Mouse (Mus musculus) intestine, embryonic 14.5 days (tissue): ENCODE measurements around the gene Pm20d1. TPM values are rescaled to one million over a fixed set of nuclear protein-coding genes. Genes with fewer than 3 reads are reported as not detected.

Source experiments
- ATAC-seq: fragments of 200-750 bp; cut with Nextera tagmentation; replicated peaks from 2 replicates; pipeline ENCODE4 v1.8.0; 2017; ENCODE audit warnings: low read depth, moderate number of reproducible peaks, moderate TSS enrichment, moderate library complexity; ENCODE audit not compliant: low FRiP score, low TSS enrichment
- DNase-seq: peaks from one replicate; pipeline ENCODE4 v3.0.0-alpha.2; 2018; ENCODE audit warnings: low spot score
- H3K27ac ChIP-seq: fragments of 300-500 bp; sonication (generic); 2 replicates; pipeline ENCODE4 v1.5.1; 2014; ENCODE audit warnings: low read depth, mild to moderate bottlenecking, control low read depth
- H3K27me3 ChIP-seq: fragments of 300-500 bp; sonication (generic); replicated peaks from 2 replicates; pipeline ENCODE4 v1.6.1; 2014; ENCODE audit warnings: low read length, control low read depth; ENCODE audit not compliant: control insufficient read depth, insufficient read depth
- H3K36me3 ChIP-seq: fragments of 300-500 bp; sonication (generic); 2 replicates; pipeline ENCODE4 v1.6.1; 2014; ENCODE audit warnings: low read length, control low read depth; ENCODE audit not compliant: control insufficient read depth, insufficient read depth
- H3K4me1 ChIP-seq: fragments of 300-500 bp; sonication (generic); replicated peaks from 2 replicates; pipeline ENCODE4 v1.6.1; 2014; ENCODE audit warnings: low read length, control low read depth, mixed read lengths; ENCODE audit not compliant: control insufficient read depth, insufficient read depth
- H3K4me2 ChIP-seq: fragments of 300-500 bp; sonication (generic); 2 replicates; pipeline ENCODE4 v1.6.1; 2014; ENCODE audit warnings: low read length
- H3K4me3 ChIP-seq: fragments of 300-500 bp; sonication (generic); 2 replicates; pipeline ENCODE4 v1.5.1; 2014; ENCODE audit warnings: low read depth, low read length, control low read depth, mixed read lengths
- H3K9ac ChIP-seq: fragments of 300-500 bp; sonication (generic); 2 replicates; pipeline ENCODE4 v1.6.1; 2014; ENCODE audit warnings: mild to moderate bottlenecking, low read length
- H3K9me3 ChIP-seq: fragments of 300-500 bp; sonication (generic); 2 replicates; pipeline ENCODE4 v1.6.1; 2016; ENCODE audit warnings: low read length, control low read depth; ENCODE audit not compliant: control insufficient read depth
- WGBS: fragments of 180-500 bp; shearing (Covaris S2); extraction: QIAGEN DNeasy Blood & Tissue Kit; methylation state at CpG from one replicate; pipeline ENCODE4 v1.1.7; 2014; 5-methylcytosine and 5-hydroxymethylcytosine counted together
- polyA plus RNA-seq: library from polyadenylated mRNA; unstranded; fragments of >200 nt; fragmentation: Nextera tagmentation; extraction: Ambion mirVana; gene quantifications from 2 replicates; pipeline ENCODE4 v1.2.1, GENCODE M21; 2014

The Pm20d1 gene
- polyA plus RNA-seq, 1 experiment from 2014 or later: 1.4 TPM

GRCm38 (mm10) chr1:131769296-131769695 lies 27.9 kb upstream of the Pm20d1 start:
- no peak overlapping the region for H3K9ac ChIP-seq
- no peak overlapping the region for H3K27ac ChIP-seq
- 67% methylated on average over 3 of the region's 3 CpGs for WGBS
- no peaks in the 10 kb centered on the region for H3K27me3 ChIP-seq
- no peaks in the 10 kb centered on the region for H3K4me1 ChIP-seq
- no peak overlapping the region for H3K4me3 ChIP-seq
- H3K36me3 ChIP-seq: no peaks in the 10 kb centered on the region
- H3K9me3 ChIP-seq: no peaks in the 10 kb centered on the region
- H3K4me2 ChIP-seq: no peak overlapping the region
- DNase-seq: no peak
- ATAC-seq: no peak

- 74% methylated on average over 4 of the region's 4 CpGs for WGBS
- Histone ChIP-seq H3K4me1 (no peaks in the 10 kb centered on the region), H3K27me3 (no peaks in the 10 kb centered on the region), H3K9me3 (no peaks in the 10 kb centered on the region), H3K9ac (no peak overlapping the region), H3K27ac (no peak overlapping the region), H3K4me3 (no peak overlapping the region), H3K4me2 (no peak overlapping the region), H3K36me3 (no peaks in the 10 kb centered on the region)
- DNase-seq (peak; percentile 31), ATAC-seq (no peak)
These were observed 26.5 kb upstream of the Pm20d1 start for GRCm38 (mm10) chr1:131770656-131771055.

- ATAC-seq (no peak), DNase-seq (no peak)
- Histone ChIP-seq H3K4me3 (no peak overlapping the region), H3K9me3 (no peaks in the 10 kb centered on the region), H3K4me2 (no peak overlapping the region), H3K27me3 (no peaks in the 10 kb centered on the region), H3K36me3 (no peaks in the 10 kb centered on the region), H3K9ac (no peak overlapping the region), H3K27ac (no peak overlapping the region), H3K4me1 (no peaks in the 10 kb centered on the region)
These were observed 25.7 kb upstream of the Pm20d1 start for GRCm38 (mm10) chr1:131771440-131771839.

- DNase-seq (no peak), ATAC-seq (no peak)
- H3K27me3 ChIP-seq: 0 out of 2 replicates have a peak, but pooled peaks cover 4% of the 10 kb centered on the region
- H3K4me1 ChIP-seq: no peaks in the 10 kb centered on the region; the same call in 1 of the 2 replicates
- no peak overlapping the region for H3K27ac ChIP-seq
- no peaks in the 10 kb centered on the region for H3K36me3 ChIP-seq
- H3K4me3 ChIP-seq: no peak overlapping the region
- WGBS: 28% methylated on average over 3 of the region's 3 CpGs
- no peaks in the 10 kb centered on the region for H3K9me3 ChIP-seq
- H3K4me2 ChIP-seq: no peak overlapping the region
- no peak overlapping the region for H3K9ac ChIP-seq
These were observed 2.6 kb upstream of the Pm20d1 start for GRCm38 (mm10) chr1:131794591-131794990.

- Histone ChIP-seq H3K4me1 (no peaks in the 10 kb centered on the region; the same call in 1 of the 2 replicates), H3K9ac (no peak overlapping the region), H3K27me3 (0 out of 2 replicates have a peak, but pooled peaks cover 4% of the 10 kb centered on the region), H3K27ac (no peak overlapping the region), H3K9me3 (no peaks in the 10 kb centered on the region), H3K4me3 (no peak overlapping the region), H3K36me3 (no peaks in the 10 kb centered on the region), H3K4me2 (no peak overlapping the region)
- 68% methylated on average over 3 of the region's 3 CpGs for WGBS
- DNase-seq (no peak), ATAC-seq (no peak)
These were observed 2.0 kb upstream of the Pm20d1 start for GRCm38 (mm10) chr1:131795171-131795570.

GRCm38 (mm10) chr1:131800001-131800400 lies 2.8 kb downstream of the Pm20d1 start:
- Histone ChIP-seq H3K4me2 (no peak overlapping the region), H3K9ac (no peak overlapping the region), H3K27ac (no peak overlapping the region), H3K27me3 (0 out of 2 replicates have a peak, but pooled peaks cover 4% of the 10 kb centered on the region), H3K4me1 (no peaks in the 10 kb centered on the region; the same call in 1 of the 2 replicates), H3K36me3 (no peaks in the 10 kb centered on the region), H3K9me3 (no peaks in the 10 kb centered on the region), H3K4me3 (no peak overlapping the region)
- peak; percentile 20 for DNase-seq
- no peak for ATAC-seq
- 33% methylated on average over 1 of the region's 1 CpGs for WGBS

GRCm38 (mm10) chr1:131801071-131801470 lies 3.9 kb downstream of the Pm20d1 start:
- no peak for ATAC-seq
- H3K9me3 ChIP-seq: no peaks in the 10 kb centered on the region
- H3K4me3 ChIP-seq: no peak overlapping the region
- no peak overlapping the region for H3K27ac ChIP-seq
- no peaks in the 10 kb centered on the region; the same call in 1 of the 2 replicates for H3K4me1 ChIP-seq
- no peak overlapping the region for H3K9ac ChIP-seq
- no peaks in the 10 kb centered on the region for H3K36me3 ChIP-seq
- H3K4me2 ChIP-seq: no peak overlapping the region
- WGBS: 97% methylated on average over 8 of the region's 8 CpGs
- H3K27me3 ChIP-seq: 0 out of 2 replicates have a peak, but pooled peaks cover 4% of the 10 kb centered on the region
- peak; percentile 28 for DNase-seq

GRCm38 (mm10) chr1:131802652-131803051 lies 5.5 kb downstream of the Pm20d1 start:
- Histone ChIP-seq H3K36me3 (no peaks in the 10 kb centered on the region), H3K27ac (no peak overlapping the region), H3K9me3 (no peaks in the 10 kb centered on the region), H3K9ac (no peak overlapping the region), H3K27me3 (0 out of 2 replicates have a peak, but pooled peaks cover 3% of the 10 kb centered on the region), H3K4me2 (no peak overlapping the region), H3K4me3 (no peak overlapping the region), H3K4me1 (no peaks in the 10 kb centered on the region; the same call in 1 of the 2 replicates)
- no peak for ATAC-seq
- WGBS: 78% methylated on average over 5 of the region's 5 CpGs
- DNase-seq: no peak

- no peak overlapping the region for H3K4me2 ChIP-seq
- H3K4me3 ChIP-seq: no peak overlapping the region
- H3K9me3 ChIP-seq: no peaks in the 10 kb centered on the region
- no peak for DNase-seq
- no peaks in the 10 kb centered on the region for H3K36me3 ChIP-seq
- WGBS: 92% methylated on average over 3 of the region's 3 CpGs
- H3K27me3 ChIP-seq: no peaks in the 10 kb centered on the region
- no peak overlapping the region for H3K27ac ChIP-seq
- no peak for ATAC-seq
- no peak overlapping the region for H3K9ac ChIP-seq
- no peaks in the 10 kb centered on the region for H3K4me1 ChIP-seq
These were observed 7.0 kb downstream of the Pm20d1 start for GRCm38 (mm10) chr1:131804166-131804565.
